Mouse (Mus musculus): ENCODE measurements around the gene Csrnp2.
A peak's percentile ranks its signal among the peaks of the same experiment; 100 is the strongest.

- TF ChIP-seq CTCF (IDR thresholded peaks at IDR 0.05; ENCODE audit: borderline replicate concordance, insufficient read depth, low read length) (no peak), POLR2A (IDR thresholded peaks at IDR 0.05; ENCODE audit: low read depth, low read length) (peak; percentile 48)
These were observed 52.0 kb downstream of the Csrnp2 start for GRCm38 (mm10) chr15:100443126-100443922.

All from embryonic fibroblast, embryonic 13.5 days (primary cell).